Mouse (Mus musculus) adrenal gland, adult (tissue): Measurements from ENCODE around the gene Nrp2.

ENCODE experiments used
- DNase-seq, 2 experiments: peaks; one replicate each; pipeline ENCODE4 v3.0.0; 2022 to 2023; ENCODE audit warnings: low spot score in 1 of 2; ENCODE audit not compliant: inconsistent age in 2 of 2

Gene Nrp2

GRCm38 (mm10) chr1:62747421-62748111, 44.5 kb downstream of the Nrp2 start:
- peak; percentile 37 to 65 for DNase-seq

- DNase-seq, result peak in 1 of 2 experiments; percentile 54
These were observed 45.3 kb downstream of the Nrp2 start for GRCm38 (mm10) chr1:62748361-62748760.

- DNase-seq, result no peak
These were observed 46.6 kb downstream of the Nrp2 start for GRCm38 (mm10) chr1:62749716-62750115.

GRCm38 (mm10) chr1:62750408-62751008, 47.4 kb downstream of the Nrp2 start:
- DNase-seq, result no peak

GRCm38 (mm10) chr1:62751011-62752006, 48.2 kb downstream of the Nrp2 start:
- peak; percentile 33 to 69 for DNase-seq

- no peak for DNase-seq
These were observed 49.0 kb downstream of the Nrp2 start for GRCm38 (mm10) chr1:62752055-62752454.

- DNase-seq, result no peak
These were observed 49.7 kb downstream of the Nrp2 start for GRCm38 (mm10) chr1:62752661-62753333.

- peak in 1 of 2 experiments; percentile 70 for DNase-seq
These were observed 51.2 kb downstream of the Nrp2 start for GRCm38 (mm10) chr1:62754066-62754835.

- DNase-seq, result no peak
These were observed 57.0 kb downstream of the Nrp2 start for GRCm38 (mm10) chr1:62760086-62760485.

- DNase-seq, result no peak
These were observed 57.5 kb downstream of the Nrp2 start for GRCm38 (mm10) chr1:62760565-62760964.

- DNase-seq, result peak; percentile 41 to 46
These were observed 60.7 kb downstream of the Nrp2 start for GRCm38 (mm10) chr1:62763779-62764178.

GRCm38 (mm10) chr1:62765171-62765570, 62.1 kb downstream of the Nrp2 start:
- no peak for DNase-seq

GRCm38 (mm10) chr1:62766766-62767165, 63.7 kb downstream of the Nrp2 start:
- no peak for DNase-seq

- DNase-seq, result no peak
These were observed 64.5 kb downstream of the Nrp2 start for GRCm38 (mm10) chr1:62767611-62768010.

- peak in 1 of 2 experiments; percentile 58 for DNase-seq
These were observed 67.5 kb downstream of the Nrp2 start for GRCm38 (mm10) chr1:62770576-62770975.

GRCm38 (mm10) chr1:62772391-62772790, 69.3 kb downstream of the Nrp2 start:
- no peak for DNase-seq

GRCm38 (mm10) chr1:62773105-62773920, 70.2 kb downstream of the Nrp2 start:
- no peak for DNase-seq

GRCm38 (mm10) chr1:62773921-62774191, 70.8 kb downstream of the Nrp2 start:
- no peak for DNase-seq
